Mouse (Mus musculus) yolk sac, embryonic 10.5 days (tissue): ENCODE results near the gene Gnat2.
A peak's percentile ranks its signal among the peaks of the same experiment; 100 is the strongest.

Experiments
- DNase-seq: peaks from one replicate; pipeline ENCODE4 v3.0.0-alpha.2; 2017; ENCODE audit warnings: low spot score

Gnat2 gene

GRCm38 (mm10) chr3:108121101-108121500 is 28.5 kb downstream of the Gnat2 start:
- peak; percentile 32 for DNase-seq

GRCm38 (mm10) chr3:108123242-108123641 is 30.7 kb downstream of the Gnat2 start:
- no peak for DNase-seq

GRCm38 (mm10) chr3:108124131-108124530 is 31.5 kb downstream of the Gnat2 start:
- DNase-seq: peak; percentile 59

- DNase-seq: no peak
Measured at GRCm38 (mm10) chr3:108126327-108126726, 33.7 kb downstream of the Gnat2 start.

GRCm38 (mm10) chr3:108128520-108128919 is 35.9 kb downstream of the Gnat2 start:
- DNase-seq: no peak

- no peak for DNase-seq
Measured at GRCm38 (mm10) chr3:108129367-108129766, 36.8 kb downstream of the Gnat2 start.

GRCm38 (mm10) chr3:108129804-108130203 is 37.2 kb downstream of the Gnat2 start:
- DNase-seq: no peak

- DNase-seq: peak; percentile 68
Measured at GRCm38 (mm10) chr3:108131216-108131615, 38.6 kb downstream of the Gnat2 start.

GRCm38 (mm10) chr3:108131821-108132220 is 39.2 kb downstream of the Gnat2 start:
- DNase-seq: no peak

- DNase-seq: no peak
Measured at GRCm38 (mm10) chr3:108132484-108132883, 39.9 kb downstream of the Gnat2 start.

GRCm38 (mm10) chr3:108134701-108135100 is 42.1 kb downstream of the Gnat2 start:
- DNase-seq: no peak

GRCm38 (mm10) chr3:108139113-108139512 is 46.5 kb downstream of the Gnat2 start:
- DNase-seq: no peak

GRCm38 (mm10) chr3:108140786-108141185 is 48.2 kb downstream of the Gnat2 start:
- DNase-seq: no peak

- peak; percentile 94 for DNase-seq
Measured at GRCm38 (mm10) chr3:108145534-108146445, 53.2 kb downstream of the Gnat2 start, which contains the start of gene Gnai3. Gnai3 (minus strand) TSS chr3:108146146.

GRCm38 (mm10) chr3:108146671-108147070 is 54.1 kb downstream of the Gnat2 start:
- no peak for DNase-seq

- peak; percentile 86 for DNase-seq
Measured at GRCm38 (mm10) chr3:108147386-108148235, 55.0 kb downstream of the Gnat2 start.
